Mouse (Mus musculus) small intestine, adult 2 months (tissue): Measurements from ENCODE around the gene Isg20l2. TPM values are rescaled to one million over a fixed set of nuclear protein-coding genes. Genes with fewer than 3 reads are reported as not detected.

Experiments
- H3K27ac ChIP-seq: fragments of 200-500 bp; 2 replicates; pipeline ENCODE4 v1.5.1; 2012; ENCODE audit warnings: low read depth, low read length, control low read depth, inconsistent platforms; ENCODE audit not compliant: insufficient read depth
- H3K27me3 ChIP-seq: fragments of 200-500 bp; 2 replicates; pipeline ENCODE4 v1.6.1; 2012; ENCODE audit warnings: mild to moderate bottlenecking, moderate library complexity, low read length, inconsistent platforms; ENCODE audit not compliant: control insufficient read depth, insufficient read depth
- H3K36me3 ChIP-seq: fragments of 200-500 bp; 2 replicates; pipeline ENCODE4 v1.6.1; 2012; ENCODE audit warnings: mild to moderate bottlenecking, low read length, control low read depth, inconsistent platforms; ENCODE audit not compliant: control insufficient read depth, insufficient read depth
- H3K4me1 ChIP-seq: fragments of 200-500 bp; 2 replicates; pipeline ENCODE4 v1.6.1; 2012; ENCODE audit warnings: low read length, inconsistent platforms, mixed read lengths; ENCODE audit not compliant: control insufficient read depth, insufficient read depth, insufficient read length
- H3K4me3 ChIP-seq: fragments of 200-500 bp; 2 replicates; pipeline ENCODE4 v1.5.1; 2012; ENCODE audit warnings: low read depth, mild to moderate bottlenecking, control low read depth, inconsistent platforms, low read length, moderate library complexity
- CTCF ChIP-seq: fragments of 200-500 bp; IDR thresholded peaks from 2 replicates; pipeline ENCODE4 v1.5.1; 2012; ENCODE audit warnings: low read depth, mild to moderate bottlenecking, control low read depth, inconsistent platforms, low read length, moderate library complexity, mixed read lengths; ENCODE audit not compliant: insufficient replicate concordance, insufficient read length; ENCODE audit errors: extremely low read depth
- POLR2A ChIP-seq: fragments of 200-500 bp; IDR thresholded peaks from 2 replicates; pipeline ENCODE4 v1.6.1; 2012; ENCODE audit warnings: low read depth, mild to moderate bottlenecking, control low read depth, inconsistent platforms, low read length, moderate library complexity
- WGBS: fragments of 180-500 bp; shearing (Covaris S2); methylation state at CpG from one replicate; pipeline ENCODE4 v1.1.7; 2018; 5-methylcytosine and 5-hydroxymethylcytosine counted together
- polyA plus RNA-seq: library from polyadenylated mRNA; depleted of rRNA; stranded (reverse); fragments of >200 nt; gene quantifications from 2 replicates; pipeline ENCODE4 v1.2.3, GENCODE M21; 2012

Gene Isg20l2
- polyA plus RNA-seq, 1 experiment: 7.0 TPM

DNA sequence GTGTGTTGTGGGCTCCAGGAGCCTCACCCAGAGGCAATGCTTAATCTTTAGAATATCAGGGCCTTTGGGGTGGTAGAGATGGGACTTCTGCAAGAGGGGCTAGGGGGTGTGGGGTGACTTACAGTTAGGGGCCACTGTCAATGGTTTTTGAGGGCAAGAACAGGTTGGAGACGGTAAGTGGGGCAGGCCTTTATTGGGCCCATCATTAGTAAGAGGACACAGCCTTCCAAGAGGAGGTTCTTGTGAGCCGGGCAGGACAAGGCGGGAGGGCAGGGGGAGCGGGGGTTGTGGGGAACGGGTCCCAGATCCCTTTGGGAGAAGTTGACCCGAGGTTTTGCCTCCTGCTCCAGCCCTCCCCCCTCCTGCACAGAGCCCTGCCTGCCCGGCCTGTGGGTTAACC, 16.6 kb upstream of the Isg20l2 start:
- no peak overlapping the region for H3K4me3 ChIP-seq
- H3K27ac ChIP-seq: no peak overlapping the region
- peaks cover 29% of the 10 kb centered on the region for H3K36me3 ChIP-seq
- no peak for TF ChIP-seq POLR2A
- TF ChIP-seq CTCF: no peak
- WGBS: 80% methylated on average over 7 of the region's 7 CpGs
- H3K4me1 ChIP-seq: peaks cover 15% of the 10 kb centered on the region
- H3K27me3 ChIP-seq: no peaks in the 10 kb centered on the region

DNA sequence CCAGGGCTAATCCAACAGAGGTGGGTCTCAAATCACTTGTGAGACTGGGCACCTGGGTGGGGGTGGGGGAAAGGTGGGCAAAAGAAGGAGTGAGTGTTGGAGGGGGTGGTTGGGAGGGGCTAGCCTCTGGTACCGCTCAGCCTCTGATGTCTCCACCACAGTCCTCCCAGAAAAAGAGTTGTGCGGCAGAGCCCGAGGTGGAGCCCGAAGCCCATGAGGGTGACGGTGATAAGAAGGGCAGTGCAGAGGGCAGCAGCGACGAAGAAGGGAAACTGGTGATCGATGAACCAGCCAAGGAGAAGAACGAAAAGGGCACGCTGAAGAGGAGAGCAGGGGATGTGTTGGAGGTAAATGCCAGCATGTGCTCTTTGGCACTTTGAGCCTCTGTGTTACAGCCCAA, 16.2 kb upstream of the Isg20l2 start:
- no peak overlapping the region for H3K4me3 ChIP-seq
- 93% methylated on average over 10 of the region's 10 CpGs for whole genome bisulfite sequencing
- no peaks in the 10 kb centered on the region for H3K27me3 ChIP-seq
- TF ChIP-seq CTCF (no peak), POLR2A (no peak)
- H3K4me1 ChIP-seq: peaks cover 13% of the 10 kb centered on the region
- no peak overlapping the region for H3K27ac ChIP-seq
- peaks cover 29% of the 10 kb centered on the region for H3K36me3 ChIP-seq

DNA sequence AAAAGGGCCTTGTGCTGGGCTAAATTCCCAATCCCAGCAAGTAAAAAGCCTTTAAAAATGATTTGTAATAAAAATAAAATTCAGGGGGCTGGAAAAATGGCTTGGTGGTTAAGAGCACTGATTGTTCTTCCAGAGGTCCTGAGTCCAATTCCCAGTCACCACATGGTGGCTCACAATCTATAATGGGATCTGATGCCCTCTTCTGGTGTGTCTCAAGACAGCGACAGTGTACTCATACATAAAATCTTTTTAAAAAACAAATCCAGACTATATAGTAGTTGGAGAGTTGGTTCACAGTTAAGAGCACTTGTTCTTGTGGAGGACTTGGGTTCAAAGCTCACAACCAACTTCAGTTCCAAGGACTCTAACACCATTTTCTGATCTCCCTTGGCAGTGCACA, 13.1 kb upstream of the Isg20l2 start:
- no peaks in the 10 kb centered on the region for H3K27me3 ChIP-seq
- H3K4me1 ChIP-seq: no peaks in the 10 kb centered on the region; the same call in 1 of the 2 replicates
- 84% methylated on average over 1 of the region's 1 CpGs for WGBS
- TF ChIP-seq CTCF: no peak
- TF ChIP-seq POLR2A: no peak
- H3K36me3 ChIP-seq: peaks cover 33% of the 10 kb centered on the region
- no peak overlapping the region for H3K4me3 ChIP-seq
- H3K27ac ChIP-seq: no peak overlapping the region

DNA sequence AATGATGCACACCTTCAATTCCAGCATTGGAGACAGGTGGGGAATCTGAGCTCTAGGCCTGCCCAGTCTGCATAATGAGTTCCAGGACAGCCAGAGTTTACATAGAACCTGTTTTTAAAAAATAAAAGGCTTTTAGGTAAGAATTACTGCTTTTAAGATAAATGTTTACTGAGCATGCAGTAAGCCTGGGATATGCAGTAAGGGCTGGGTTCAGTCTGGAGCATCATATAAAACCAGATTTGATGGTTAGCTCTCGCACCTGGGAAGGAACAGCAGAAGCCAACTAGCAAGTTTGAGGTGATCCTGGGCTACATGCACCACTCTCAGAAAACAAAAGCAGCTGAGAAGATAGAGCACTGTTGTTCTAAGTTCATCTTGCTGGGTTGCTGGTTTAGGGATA, 11.6 kb upstream of the Isg20l2 start:
- H3K36me3 ChIP-seq: peaks cover 42% of the 10 kb centered on the region
- no peaks in the 10 kb centered on the region for H3K27me3 ChIP-seq
- H3K27ac ChIP-seq: no peak overlapping the region
- H3K4me1 ChIP-seq: no peaks in the 10 kb centered on the region; the same call in 1 of the 2 replicates
- TF ChIP-seq POLR2A: no peak
- TF ChIP-seq CTCF: no peak
- H3K4me3 ChIP-seq: no peak overlapping the region
- 92% methylated on average over 1 of the region's 1 CpGs for WGBS

DNA sequence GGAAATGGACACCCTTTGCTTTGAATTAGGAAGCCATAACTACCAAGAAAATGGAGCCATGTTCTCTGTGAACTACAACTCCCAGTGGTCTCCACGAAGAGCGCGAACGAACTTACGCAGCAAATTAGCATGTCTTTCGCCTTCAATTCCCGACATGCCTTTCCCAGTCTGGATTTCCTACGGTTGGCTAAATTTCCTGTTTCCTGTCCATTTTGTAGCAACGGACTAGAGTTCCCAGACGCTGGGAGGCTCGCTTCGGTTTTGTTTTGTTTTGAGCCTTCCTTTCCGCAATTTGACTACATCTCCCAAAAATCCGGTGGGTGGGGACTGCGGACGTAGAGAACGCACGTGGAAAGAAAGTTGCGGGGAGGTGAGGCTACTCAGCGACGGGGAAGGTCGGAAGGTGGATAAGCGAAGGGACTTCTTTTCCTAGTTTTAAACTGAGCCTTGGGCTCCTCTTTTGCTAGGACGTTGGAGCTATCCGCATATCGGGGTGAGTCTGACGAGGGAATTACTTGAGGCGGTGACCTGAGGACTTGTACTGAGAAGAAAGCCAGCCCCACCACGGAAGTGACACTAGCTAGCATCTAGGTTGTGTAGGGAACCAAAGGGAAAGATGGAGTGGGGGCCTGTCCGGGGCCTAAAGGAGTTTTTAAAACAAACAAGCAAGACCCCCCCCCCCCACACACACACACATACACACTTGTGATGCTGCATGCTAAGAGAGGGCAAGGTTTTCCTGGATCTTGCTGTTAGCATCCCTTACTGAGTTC, 10.6 kb upstream of the Isg20l2 start, which contains the start of gene Mrpl24:
Mrpl24 (plus strand) TSS at position 171 of the 773 bp plus-strand sequence.
- Histone ChIP-seq H3K36me3 (peaks cover 42% of the 10 kb centered on the region), H3K27me3 (no peaks in the 10 kb centered on the region), H3K27ac (peak within 1 kb of the TSS; percentile 82), H3K4me3 (peak within 1 kb of the TSS; percentile 85), H3K4me1 (no peaks in the 10 kb centered on the region; the same call in 1 of the 2 replicates)
- WGBS: under 1% methylated on average over 30 of the region's 30 CpGs
- peak; percentile 12; the same call in 1 of the 2 replicates for TF ChIP-seq CTCF
- peak; percentile 50; the same call in 1 of the 2 replicates for TF ChIP-seq POLR2A

DNA sequence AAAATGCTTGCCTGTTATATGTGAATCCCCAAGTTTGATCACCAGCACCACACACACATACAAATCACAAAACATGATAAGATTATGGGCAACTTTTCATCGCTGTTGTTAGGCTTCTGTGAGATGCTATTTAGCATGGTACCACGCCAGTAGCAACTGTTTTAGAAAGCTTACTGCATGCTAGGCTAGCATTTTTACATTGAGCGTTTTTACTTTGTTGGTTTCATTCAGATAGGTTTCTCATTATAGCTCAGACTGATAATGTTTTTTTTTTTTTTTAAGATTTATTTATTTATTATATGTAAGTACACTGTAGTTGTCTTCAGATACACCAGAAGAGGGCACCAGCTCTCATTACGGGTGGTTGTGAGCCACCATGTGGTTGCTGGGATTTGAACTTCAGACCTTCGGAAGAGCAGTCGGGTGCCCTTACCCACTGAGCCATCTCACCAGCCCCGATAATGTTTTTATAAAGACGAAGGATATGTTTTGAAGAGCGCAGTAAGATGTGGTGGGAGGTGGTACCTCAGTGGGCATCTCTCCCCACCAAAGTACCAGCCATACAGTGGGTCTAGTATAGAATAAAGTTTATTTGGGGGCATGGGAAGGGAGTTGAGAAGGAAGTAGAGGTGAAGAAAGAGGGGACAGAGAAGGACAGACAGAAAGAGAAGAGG, 9.7 kb upstream of the Isg20l2 start:
- Histone ChIP-seq H3K4me1 (no peaks in the 10 kb centered on the region; the same call in 1 of the 2 replicates), H3K36me3 (peaks cover 44% of the 10 kb centered on the region), H3K27ac (no peak overlapping the region), H3K4me3 (no peak overlapping the region), H3K27me3 (no peaks in the 10 kb centered on the region)
- 43% methylated on average over 9 of the region's 9 CpGs for WGBS
- TF ChIP-seq CTCF (no peak), POLR2A (no peak)

DNA sequence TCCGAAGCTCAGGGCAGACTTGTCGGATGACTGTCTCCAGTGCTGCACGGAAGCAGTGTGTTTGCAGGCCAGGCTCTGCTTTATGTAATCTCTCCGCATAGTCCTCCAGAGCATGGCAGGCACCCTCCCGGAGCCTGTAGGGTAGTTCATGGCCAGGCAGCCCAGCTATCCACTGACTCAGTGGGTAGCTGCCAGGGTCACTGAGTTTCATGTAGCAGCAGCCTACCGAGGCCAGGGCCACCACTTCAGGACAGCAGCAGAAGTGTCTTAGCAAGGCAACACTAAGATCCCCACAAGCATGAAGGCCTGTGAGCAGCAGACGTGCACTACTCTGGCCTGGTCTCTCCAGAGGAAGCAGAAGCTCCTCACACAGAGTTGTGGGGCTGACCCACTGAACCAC, 5.1 kb upstream of the Isg20l2 start:
- Histone ChIP-seq H3K4me3 (no peak overlapping the region), H3K4me1 (peaks cover 5% of the 10 kb centered on the region; the same call in 1 of the 2 replicates), H3K27me3 (no peaks in the 10 kb centered on the region), H3K36me3 (peaks cover 49% of the 10 kb centered on the region), H3K27ac (no peak overlapping the region)
- no peak for TF ChIP-seq POLR2A
- 86% methylated on average over 7 of the region's 7 CpGs for WGBS
